Mouse (Mus musculus) myocyte (in vitro differentiated cells): ENCODE results near the gene Itch. TPM values are rescaled to one million over a fixed set of nuclear protein-coding genes. Genes with fewer than 3 reads are reported as not detected.
A peak's percentile ranks its signal among the peaks of the same experiment; 100 is the strongest.
"Not testable (repeated sequence)": the region's sequence is repeated elsewhere in the genome, so short reads cannot be mapped to it uniquely, and the experiment has no call there.

Experiments
- H3K27me3 ChIP-seq: one replicate; pipeline ENCODE4 v1.6.1; 2011; ENCODE audit not compliant: control insufficient read depth, insufficient read depth, insufficient read length
- H3K36me3 ChIP-seq: one replicate; pipeline ENCODE4 v1.6.1; 2011; ENCODE audit not compliant: control insufficient read depth, insufficient read depth
- H3K4me2 ChIP-seq: one replicate; pipeline ENCODE4 v1.6.1; 2011; ENCODE audit warnings: low read depth, control low read depth
- H3K4me3 ChIP-seq: one replicate; pipeline ENCODE4 v1.5.1; 2011; ENCODE audit warnings: mild to moderate bottlenecking, control low read depth, moderate library complexity
- H3K79me2 ChIP-seq: one replicate; pipeline ENCODE4 v1.6.1; 2011; ENCODE audit not compliant: control insufficient read depth, insufficient read depth
- H3ac ChIP-seq: one replicate; pipeline ENCODE4 v1.6.1; 2011; ENCODE audit not compliant: control insufficient read depth, insufficient read length
- CEBPB ChIP-seq: IDR thresholded peaks from 2 replicates; pipeline ENCODE4 v1.6.1; 2011; ENCODE audit warnings: mild to moderate bottlenecking, moderate library complexity; ENCODE audit not compliant: poor library complexity, insufficient read depth, severe bottlenecking
- E2F4 ChIP-seq: IDR thresholded peaks from one replicate; pipeline ENCODE4 v1.6.1; 2011; ENCODE audit warnings: mild to moderate bottlenecking, control low read depth, moderate library complexity; ENCODE audit not compliant: insufficient read depth
- MAX ChIP-seq: IDR thresholded peaks from one replicate; pipeline ENCODE4 v1.6.1; 2011; ENCODE audit warnings: low read depth, mild to moderate bottlenecking, control low read depth
- MYOD1 ChIP-seq, 3 experiments: IDR thresholded peaks; one replicate each; pipeline ENCODE4 v1.6.1; 2011; ENCODE audit warnings: control low read depth in 2 of 3, low read depth in 2 of 3, mild to moderate bottlenecking in 2 of 3, moderate library complexity in 1 of 3; ENCODE audit not compliant: insufficient read length in 2 of 3, control insufficient read depth in 1 of 3
- MYOG ChIP-seq, 3 experiments: IDR thresholded peaks; one replicate each; pipeline ENCODE4 v1.6.1; 2011; ENCODE audit warnings: control low read depth in 2 of 3, low read depth in 2 of 3, mild to moderate bottlenecking in 2 of 3; ENCODE audit not compliant: insufficient read length in 2 of 3, control insufficient read depth in 1 of 3, insufficient read depth in 1 of 3
- REST ChIP-seq: IDR thresholded peaks from one replicate; pipeline ENCODE4 v1.6.1; 2011; ENCODE audit warnings: mild to moderate bottlenecking, control low read depth, moderate library complexity; ENCODE audit not compliant: insufficient read depth, insufficient read length
- SRF ChIP-seq: IDR thresholded peaks from one replicate; pipeline ENCODE4 v1.6.1; 2011; ENCODE audit warnings: low read depth; ENCODE audit not compliant: control insufficient read depth, insufficient read length
- TCF12 ChIP-seq: IDR thresholded peaks from one replicate; pipeline ENCODE4 v1.6.1; 2011; ENCODE audit warnings: mild to moderate bottlenecking, control low read depth; ENCODE audit not compliant: poor library complexity, insufficient read depth, severe bottlenecking
- TCF3 ChIP-seq: IDR thresholded peaks from one replicate; pipeline ENCODE4 v1.6.1; 2011; ENCODE audit warnings: low read depth, control low read depth; ENCODE audit not compliant: insufficient read length
- USF1 ChIP-seq: IDR thresholded peaks from one replicate; pipeline ENCODE4 v1.6.1; 2011; ENCODE audit warnings: low read depth, mild to moderate bottlenecking, control low read depth, moderate library complexity
- polyA plus RNA-seq: library from polyadenylated mRNA; unstranded; fragments of >200 nt; fragmentation: generic; extraction: Trizol; gene quantifications from one replicate; pipeline ENCODE4 v1.2.1, GENCODE M21; 2012; ENCODE audit warnings: missing spikeins

The Itch gene
- polyA plus RNA-seq, 1 experiment: 8.8 TPM

GRCm38 (mm10) chr2:155140986-155141385 lies 7.7 kb downstream of the Itch start:
- no peak overlapping the region for H3K4me2 ChIP-seq
- H3K27me3 ChIP-seq: no peaks in the 10 kb centered on the region
- H3K4me3 ChIP-seq: no peak overlapping the region
- peaks cover 33% of the 10 kb centered on the region for H3K36me3 ChIP-seq
- peaks cover 34% of the 10 kb centered on the region for H3K79me2 ChIP-seq
- no peak overlapping the region for H3ac ChIP-seq
- TF ChIP-seq MYOG (IDR thresholded peaks at IDR 0.05; ENCODE audit: control insufficient read depth in 1 of 3, insufficient read depth in 1 of 3, insufficient read length in 2 of 3, low read depth in 2 of 3): no peak
- TF ChIP-seq MYOD1 (IDR thresholded peaks at IDR 0.05; ENCODE audit: control insufficient read depth in 1 of 3, insufficient read length in 2 of 3, low read depth in 2 of 3): no peak

DNA sequence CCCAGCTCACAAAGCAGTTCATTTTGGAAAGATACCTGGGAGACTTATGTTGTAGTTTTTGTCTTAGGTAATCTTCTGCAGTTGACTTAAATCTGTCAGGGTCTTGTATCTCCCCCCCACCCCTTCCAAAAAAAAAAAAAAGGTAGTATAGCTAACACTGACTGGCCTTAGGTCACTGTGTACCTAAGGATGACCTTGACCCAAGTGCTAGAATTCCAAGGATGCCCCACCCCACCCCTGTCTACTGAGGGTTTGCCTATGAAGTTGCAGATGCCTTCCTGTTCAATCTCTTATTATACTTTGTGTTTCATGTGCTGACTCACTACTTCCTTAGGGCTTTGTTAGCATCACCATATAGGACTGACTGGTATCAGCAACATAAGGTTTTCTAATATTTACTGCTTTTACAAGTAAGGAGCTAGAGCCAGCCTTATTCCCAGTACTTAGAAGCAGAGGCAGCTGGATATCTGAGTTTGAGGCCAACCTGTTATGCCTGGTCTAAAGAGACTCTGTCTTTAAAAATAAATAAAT lies 8.8 kb downstream of the Itch start:
- H3K79me2 ChIP-seq: peaks cover 23% of the 10 kb centered on the region
- peaks cover 44% of the 10 kb centered on the region for H3K36me3 ChIP-seq
- TF ChIP-seq USF1: no peak
- H3K4me2 ChIP-seq: no peak overlapping the region
- H3ac ChIP-seq: no peak overlapping the region
- H3K4me3 ChIP-seq: no peak overlapping the region
- no peaks in the 10 kb centered on the region for H3K27me3 ChIP-seq

- H3K27me3 ChIP-seq, H3K79me2 ChIP-seq, H3K4me3 ChIP-seq, H3ac ChIP-seq, H3K4me2 ChIP-seq: not testable (repeated sequence)
- peaks cover 27% of the 10 kb centered on the region for H3K36me3 ChIP-seq
Measured at GRCm38 (mm10) chr2:155149296-155149695, 16.0 kb downstream of the Itch start.

GRCm38 (mm10) chr2:155207419-155207818 lies 74.1 kb downstream of the Itch start:
- TF ChIP-seq CEBPB (no peak), MYOG (IDR thresholded peaks at IDR 0.05; ENCODE audit: control insufficient read depth in 1 of 3, insufficient read depth in 1 of 3, insufficient read length in 2 of 3, low read depth in 2 of 3) (no peak), TCF12 (no peak), MAX (no peak), TCF3 (no peak), REST (no peak), SRF (no peak), E2F4 (no peak)
- Histone ChIP-seq H3K4me2 (no peak overlapping the region), H3K27me3 (no peaks in the 10 kb centered on the region), H3K79me2 (no peaks in the 10 kb centered on the region), H3K4me3 (no peak overlapping the region), H3K36me3 (peaks cover 34% of the 10 kb centered on the region), H3ac (no peak overlapping the region)

GRCm38 (mm10) chr2:155223145-155223544 lies 89.8 kb downstream of the Itch start:
- no peak overlapping the region for H3K4me3 ChIP-seq
- no peak for TF ChIP-seq MYOD1 (IDR thresholded peaks at IDR 0.05; ENCODE audit: control insufficient read depth in 1 of 3, insufficient read length in 2 of 3, low read depth in 2 of 3)
- no peak for TF ChIP-seq TCF12
- TF ChIP-seq MYOG (IDR thresholded peaks at IDR 0.05; ENCODE audit: control insufficient read depth in 1 of 3, insufficient read depth in 1 of 3, insufficient read length in 2 of 3, low read depth in 2 of 3): no peak
- TF ChIP-seq SRF: no peak
- H3K27me3 ChIP-seq: no peaks in the 10 kb centered on the region
- no peaks in the 10 kb centered on the region for H3K79me2 ChIP-seq
- H3K4me2 ChIP-seq: no peak overlapping the region
- H3K36me3 ChIP-seq: peaks cover 24% of the 10 kb centered on the region
- no peak overlapping the region for H3ac ChIP-seq

GRCm38 (mm10) chr2:155224721-155225120 lies 91.4 kb downstream of the Itch start:
- Histone ChIP-seq H3K79me2 (no peaks in the 10 kb centered on the region), H3K27me3 (no peaks in the 10 kb centered on the region), H3K36me3 (peaks cover 18% of the 10 kb centered on the region), H3ac (no peak overlapping the region), H3K4me2 (peak overlapping the region; percentile 35), H3K4me3 (no peak overlapping the region)
- TF ChIP-seq USF1 (no peak), TCF12 (peak; percentile 37), E2F4 (no peak), MYOD1 (IDR thresholded peaks at IDR 0.05; ENCODE audit: control insufficient read depth in 1 of 3, insufficient read length in 2 of 3, low read depth in 2 of 3) (peak; percentile 83 to 94 (median 93)), CEBPB (no peak), REST (no peak), MYOG (IDR thresholded peaks at IDR 0.05; ENCODE audit: control insufficient read depth in 1 of 3, insufficient read depth in 1 of 3, insufficient read length in 2 of 3, low read depth in 2 of 3) (peak; percentile 74 to 92 (median 81))
